Comparison of ENCODE assay signal across 8 mouse cellular contexts in genomic region chr7:28378066-28378690, GRCm38 (mm10). TPM values are rescaled to one million over a fixed set of nuclear protein-coding genes. Genes with fewer than 3 reads are reported as not detected.
DNase-seq lines count a peak whose midpoint lies in the region; ATAC-seq and TF ChIP-seq lines count a peak whose summit lies in the region.

No protein-coding gene starts in this region.

- no peak for ATAC-seq in heart, embryonic 13.5 days (ENCODE audit: extremely low read depth, insufficient number of reproducible peaks, low FRiP score, low TSS enrichment)
- no peak for ATAC-seq in kidney, postnatal 0 days (replicated peaks; ENCODE audit: low FRiP score, low read depth)
- ATAC-seq in stomach, embryonic 16.5 days (ENCODE audit: insufficient read depth, low FRiP score): no peak
- ATAC-seq in frontal cortex, adult (ENCODE audit: low TSS enrichment): no peak

- H3K36me3 ChIP-seq in E14TG2a.4 (ENCODE audit: insufficient read depth, low read length): peaks cover 13% of the 10 kb centered on the region
- peaks cover 14% of the 10 kb centered on the region for H3K36me3 ChIP-seq in heart, embryonic 13.5 days
- H3K36me3 ChIP-seq in kidney, postnatal 0 days (ENCODE audit: insufficient read depth, low read length): peaks cover 8% of the 10 kb centered on the region; the same call in 1 of the 2 replicates
- H3K36me3 ChIP-seq in stomach, embryonic 16.5 days (ENCODE audit: control insufficient read depth, insufficient read depth, low read length): peaks cover 6% of the 10 kb centered on the region; the same call in 1 of the 2 replicates

- peak overlapping the region; percentile 88 for H3K4me2 ChIP-seq in heart, embryonic 13.5 days
- H3K4me2 ChIP-seq in kidney, postnatal 0 days (ENCODE audit: low read length): peak overlapping the region; percentile 95
- H3K4me2 ChIP-seq in stomach, embryonic 16.5 days (ENCODE audit: low read depth, low read length): peak overlapping the region; percentile 97

- H3K27me3 ChIP-seq in E14TG2a.4 (ENCODE audit: insufficient read depth, low read length): no peaks in the 10 kb centered on the region
- no peaks in the 10 kb centered on the region for H3K27me3 ChIP-seq in heart, embryonic 13.5 days (replicated peaks)
- no peaks in the 10 kb centered on the region for H3K27me3 ChIP-seq in kidney, postnatal 0 days (ENCODE audit: insufficient read depth, low read length)
- H3K27me3 ChIP-seq in stomach, embryonic 16.5 days (ENCODE audit: control insufficient read depth, insufficient read depth, low read length): no peaks in the 10 kb centered on the region

- peak overlapping the region; percentile 93 for H3K27ac ChIP-seq in cortical plate, adult 2 months (ENCODE audit: insufficient read depth, low read length)
- H3K27ac ChIP-seq in heart, embryonic 13.5 days (replicated peaks): peak overlapping the region; percentile 100
- peak overlapping the region; percentile 98 for H3K27ac ChIP-seq in kidney, postnatal 0 days
- H3K27ac ChIP-seq in stomach, embryonic 16.5 days (ENCODE audit: low read length): peak overlapping the region; percentile 100

- H3K9me3 ChIP-seq in E14TG2a.4 (ENCODE audit: low read length): no peaks in the 10 kb centered on the region
- no peaks in the 10 kb centered on the region for H3K9me3 ChIP-seq in heart, embryonic 13.5 days
- no peaks in the 10 kb centered on the region for H3K9me3 ChIP-seq in kidney, postnatal 0 days (replicated peaks; ENCODE audit: low read length)
- no peaks in the 10 kb centered on the region for H3K9me3 ChIP-seq in stomach, embryonic 16.5 days (replicated peaks; ENCODE audit: control insufficient read depth, low read length)

- intact Hi-C loops in left cerebral cortex, postnatal 10 days (cut with DNase I): loop anchor here (10.0 kb wide), 1 partner anchor 227 kb away; no protein-coding TSS in a partner anchor

- peaks cover 88% of the 10 kb centered on the region for H3K4me1 ChIP-seq in E14TG2a.4 (replicated peaks; ENCODE audit: low read depth, low read length)
- H3K4me1 ChIP-seq in cortical plate, adult 2 months (ENCODE audit: control insufficient read depth, insufficient read depth, low read length): peaks cover 5% of the 10 kb centered on the region
- H3K4me1 ChIP-seq in heart, embryonic 13.5 days: peaks cover 78% of the 10 kb centered on the region
- H3K4me1 ChIP-seq in kidney, postnatal 0 days (replicated peaks; ENCODE audit: insufficient read depth, low read length): peaks cover 41% of the 10 kb centered on the region
- H3K4me1 ChIP-seq in stomach, embryonic 16.5 days (ENCODE audit: control insufficient read depth, insufficient read depth, low read length): peaks cover 52% of the 10 kb centered on the region

- no peak for TF ChIP-seq CTCF in E14TG2a.4 (conservative IDR thresholded peaks at IDR 0.05; ENCODE audit: low read length)
- no peak for TF ChIP-seq CTCF in cortical plate, adult 2 months (IDR thresholded peaks at IDR 0.05; ENCODE audit: extremely low read depth, insufficient read depth, low read length)
- no peak for TF ChIP-seq CTCF in kidney, postnatal 0 days (IDR thresholded peaks at IDR 0.05; ENCODE audit: low read depth)

- peak overlapping the region; percentile 89 for H3K4me3 ChIP-seq in E14TG2a.4 (replicated peaks; ENCODE audit: low read length)
- peak overlapping the region; percentile 65 for H3K4me3 ChIP-seq in cortical plate, adult 2 months (ENCODE audit: insufficient read depth, low read length)
- peak overlapping the region; percentile 87 for H3K4me3 ChIP-seq in heart, embryonic 13.5 days
- peak overlapping the region; percentile 79 for H3K4me3 ChIP-seq in kidney, postnatal 0 days (replicated peaks; ENCODE audit: low read depth, low read length)
- H3K4me3 ChIP-seq in stomach, embryonic 16.5 days (replicated peaks; ENCODE audit: low read length): peak overlapping the region; percentile 89

- 20% methylated on average over 32 of the region's 32 CpGs for WGBS in heart, embryonic 13.5 days
- 11% methylated on average over 32 of the region's 32 CpGs for WGBS in kidney, postnatal 0 days
- 19% methylated on average over 32 of the region's 32 CpGs for WGBS in stomach, embryonic 16.5 days

- TF ChIP-seq POLR2A in cortical plate, adult 2 months (IDR thresholded peaks at IDR 0.05; ENCODE audit: extremely low read depth, insufficient read depth, low read length): no peak

- H3K9ac ChIP-seq in heart, embryonic 13.5 days: peak overlapping the region; percentile 98
- peak overlapping the region; percentile 93 for H3K9ac ChIP-seq in kidney, postnatal 0 days (ENCODE audit: low read depth, low read length)
- H3K9ac ChIP-seq in stomach, embryonic 16.5 days (ENCODE audit: low read length): peak overlapping the region; percentile 99

- DNase-seq in kidney, postnatal 0 days (ENCODE audit: low spot score): peak; percentile 63
- DNase-seq in lung, postnatal 4 days: peak; percentile 84 to 88
- no peak for DNase-seq in left cerebral cortex, postnatal 10 days (ENCODE audit: extremely low spot score in 1 of 2, low spot score in 2 of 2)

RNA-seq across cellular contexts. Expression of gene Zfp36, which starts 1.9 kb away (rescaled TPM):
- polyA plus RNA-seq in cortical plate, adult 2 months (2012; rRNA removed): 3.6 and 3.8 TPM in 2 replicates
- 11.9 and 13.6 TPM in 2 replicates for polyA plus RNA-seq in heart, embryonic 13.5 days (2015; fragmentation: Nextera tagmentation; extraction: Ambion mirVana)
- 18.6 and 19.6 TPM in 2 replicates for polyA plus RNA-seq in kidney, postnatal 0 days (2015; fragmentation: Nextera tagmentation; extraction: Ambion mirVana)
- 26.1 and 35.1 TPM in 2 replicates for polyA plus RNA-seq in stomach, embryonic 16.5 days (2015; fragmentation: Nextera tagmentation; extraction: Ambion mirVana)
- total RNA-seq in left cerebral cortex, postnatal 10 days (2021): 1 to 10 TPM; 1.8 to 2.4 TPM

RNA-seq across cellular contexts. Expression of gene Plekhg2, which starts 5.8 kb away (rescaled TPM):
- polyA plus RNA-seq in cortical plate, adult 2 months (2012; rRNA removed): 3.5 and 4.2 TPM in 2 replicates
- 43.5 and 49.3 TPM in 2 replicates for polyA plus RNA-seq in heart, embryonic 13.5 days (2015; fragmentation: Nextera tagmentation; extraction: Ambion mirVana)
- 29.9 and 33.3 TPM in 2 replicates for polyA plus RNA-seq in kidney, postnatal 0 days (2015; fragmentation: Nextera tagmentation; extraction: Ambion mirVana)
- polyA plus RNA-seq in stomach, embryonic 16.5 days (2015; fragmentation: Nextera tagmentation; extraction: Ambion mirVana): 49.9 and 50.7 TPM in 2 replicates
- total RNA-seq in left cerebral cortex, postnatal 10 days (2021): 10 to 100 TPM; 10.0 to 12.3 TPM

RNA-seq across cellular contexts. Expression of gene Med29, which starts 14.3 kb away (rescaled TPM):
- polyA plus RNA-seq in cortical plate, adult 2 months (2012; rRNA removed): 38.6 and 42.6 TPM in 2 replicates
- polyA plus RNA-seq in heart, embryonic 13.5 days (2015; fragmentation: Nextera tagmentation; extraction: Ambion mirVana): 49.9 and 54.2 TPM in 2 replicates
- 44.6 and 47.8 TPM in 2 replicates for polyA plus RNA-seq in kidney, postnatal 0 days (2015; fragmentation: Nextera tagmentation; extraction: Ambion mirVana)
- polyA plus RNA-seq in stomach, embryonic 16.5 days (2015; fragmentation: Nextera tagmentation; extraction: Ambion mirVana): 38.7 and 41.2 TPM in 2 replicates
- 10 to 100 TPM; 18.5 to 19.3 TPM for total RNA-seq in left cerebral cortex, postnatal 10 days (2021)

RNA-seq across cellular contexts. Expression of gene Paf1, which starts 14.6 kb away (rescaled TPM):
- 101 and 108 TPM in 2 replicates for polyA plus RNA-seq in cortical plate, adult 2 months (2012; rRNA removed)
- polyA plus RNA-seq in heart, embryonic 13.5 days (2015; fragmentation: Nextera tagmentation; extraction: Ambion mirVana): 73.4 and 75.1 TPM in 2 replicates
- polyA plus RNA-seq in kidney, postnatal 0 days (2015; fragmentation: Nextera tagmentation; extraction: Ambion mirVana): 60.2 and 70.3 TPM in 2 replicates
- 84.3 and 88.5 TPM in 2 replicates for polyA plus RNA-seq in stomach, embryonic 16.5 days (2015; fragmentation: Nextera tagmentation; extraction: Ambion mirVana)
- 10 to 100 TPM; 65.3 to 66.1 TPM for total RNA-seq in left cerebral cortex, postnatal 10 days (2021)

RNA-seq across cellular contexts. Expression of gene Rps16, which starts 27.7 kb away (rescaled TPM):
- 648 and 653 TPM in 2 replicates for polyA plus RNA-seq in cortical plate, adult 2 months (2012; rRNA removed)
- polyA plus RNA-seq in heart, embryonic 13.5 days (2015; fragmentation: Nextera tagmentation; extraction: Ambion mirVana): 599 and 651 TPM in 2 replicates
- 1,088 and 1,198 TPM in 2 replicates for polyA plus RNA-seq in kidney, postnatal 0 days (2015; fragmentation: Nextera tagmentation; extraction: Ambion mirVana)
- 800 and 962 TPM in 2 replicates for polyA plus RNA-seq in stomach, embryonic 16.5 days (2015; fragmentation: Nextera tagmentation; extraction: Ambion mirVana)
- 100 to 1,000 TPM; 642 to 668 TPM for total RNA-seq in left cerebral cortex, postnatal 10 days (2021)

Comparison
In these comparisons a context has a peak if more than half of its experiments do, and no peak if none do; other contexts are left out.
1. DNase-seq: peak in kidney, postnatal 0 days (single experiment) and lung, postnatal 4 days (2 of 2); none in left cerebral cortex, postnatal 10 days (0 of 2).
2. Peak in every context shown above with its lines, with median percentiles within 50 percentile points of each other: H3K4me3 ChIP-seq, H3K27ac ChIP-seq, H3K4me2 ChIP-seq and H3K9ac ChIP-seq.